Mouse (Mus musculus) CH12.LX (cell line): ENCODE measurements around the gene Prr19.

ENCODE experiments used
- POLR2A ChIP-seq: IDR thresholded peaks from 2 replicates; pipeline ENCODE4 v1.6.1; 2011; ENCODE audit warnings: low read depth, mild to moderate bottlenecking, improper control_type of control experiment, low read length
- SIN3A ChIP-seq: IDR thresholded peaks from 2 replicates; pipeline ENCODE4 v1.6.1; 2012; ENCODE audit warnings: low read length, improper control_type of control experiment, inconsistent platforms

- no peak for TF ChIP-seq SIN3A
- TF ChIP-seq POLR2A, result no peak
Observed at GRCm38 (mm10) chr7:25314606-25315305, 13.5 kb downstream of the Prr19 start.
